Mouse (Mus musculus) thymus, postnatal 14 days (tissue): ENCODE results near the gene Cttn.
A peak's percentile ranks its signal among the peaks of the same experiment; 100 is the strongest.

Source experiments
- DNase-seq: peaks from one replicate; pipeline ENCODE4 v3.0.0; 2021

The Cttn gene

GRCm38 (mm10) chr7:144447146-144447545, 23.7 kb downstream of the Cttn start:
- DNase-seq: peak; percentile 55

- peak; percentile 58 for DNase-seq
These were observed 26.0 kb downstream of the Cttn start for GRCm38 (mm10) chr7:144444788-144445187.

GRCm38 (mm10) chr7:144441976-144442375, 28.8 kb downstream of the Cttn start:
- DNase-seq: no peak

GRCm38 (mm10) chr7:144441466-144441865, 29.3 kb downstream of the Cttn start:
- DNase-seq: no peak

- no peak for DNase-seq
These were observed 32.0 kb downstream of the Cttn start for GRCm38 (mm10) chr7:144438811-144439210.

GRCm38 (mm10) chr7:144432920-144433319, 37.9 kb downstream of the Cttn start:
- no peak for DNase-seq

GRCm38 (mm10) chr7:144427460-144427859, 43.3 kb downstream of the Cttn start:
- DNase-seq: peak; percentile 13

GRCm38 (mm10) chr7:144426594-144426993, 44.2 kb downstream of the Cttn start:
- no peak for DNase-seq

- DNase-seq: peak; percentile 50
These were observed 44.9 kb downstream of the Cttn start for GRCm38 (mm10) chr7:144425953-144426352.

GRCm38 (mm10) chr7:144421478-144421877, 49.3 kb downstream of the Cttn start:
- no peak for DNase-seq

- no peak for DNase-seq
These were observed 50.3 kb downstream of the Cttn start for GRCm38 (mm10) chr7:144420552-144420951.

GRCm38 (mm10) chr7:144417644-144418343, 53.0 kb downstream of the Cttn start:
- no peak for DNase-seq

GRCm38 (mm10) chr7:144417234-144417633, 53.6 kb downstream of the Cttn start:
- DNase-seq: no peak

GRCm38 (mm10) chr7:144415795-144416194, 55.0 kb downstream of the Cttn start:
- no peak for DNase-seq

- no peak for DNase-seq
These were observed 56.2 kb downstream of the Cttn start for GRCm38 (mm10) chr7:144414632-144415031.

- no peak for DNase-seq
These were observed 58.6 kb downstream of the Cttn start for GRCm38 (mm10) chr7:144411967-144412906.

GRCm38 (mm10) chr7:144409682-144410081, 61.1 kb downstream of the Cttn start:
- no peak for DNase-seq

GRCm38 (mm10) chr7:144408464-144409000, 62.3 kb downstream of the Cttn start:
- no peak for DNase-seq

- no peak for DNase-seq
These were observed 63.1 kb downstream of the Cttn start for GRCm38 (mm10) chr7:144407675-144408074.

- no peak for DNase-seq
These were observed 68.3 kb downstream of the Cttn start for GRCm38 (mm10) chr7:144402492-144402891.

- no peak for DNase-seq
These were observed 79.1 kb downstream of the Cttn start for GRCm38 (mm10) chr7:144391727-144392126.

- no peak for DNase-seq
These were observed 80.1 kb downstream of the Cttn start for GRCm38 (mm10) chr7:144390676-144391075.

- DNase-seq: no peak
These were observed 81.1 kb downstream of the Cttn start for GRCm38 (mm10) chr7:144389704-144390103.

- no peak for DNase-seq
These were observed 83.3 kb downstream of the Cttn start for GRCm38 (mm10) chr7:144387537-144387936.
